Mouse (Mus musculus): ENCODE data around the gene Ndufa4l2. TPM values are rescaled to one million over a fixed set of nuclear protein-coding genes. Genes with fewer than 3 reads are reported as not detected.

The Ndufa4l2 gene
- polyA plus RNA-seq, 1 experiment, result 5.4 TPM

GRCm38 (mm10) chr10:127491128-127491512 is 23.6 kb upstream of the Ndufa4l2 start:
- no peak for TF ChIP-seq EP300 (IDR thresholded peaks at IDR 0.05; ENCODE audit: insufficient read depth, low read depth, low read length)
- TF ChIP-seq CTCF (IDR thresholded peaks at IDR 0.05; ENCODE audit: low read depth, low read length), result no peak
- TF ChIP-seq POLR2A (IDR thresholded peaks at IDR 0.05; ENCODE audit: insufficient read depth, low read length), result no peak
- Histone ChIP-seq H3K9ac (ENCODE audit: low read depth, poor library complexity, severe bottlenecking) (no peak overlapping the region), H3K4me3 (ENCODE audit: low read depth, low read length) (no peak overlapping the region), H3K9me3 (replicated peaks; ENCODE audit: control insufficient read depth, insufficient read depth, low read length, poor library complexity, severe bottlenecking) (no peaks in the 10 kb centered on the region), H3K4me1 (ENCODE audit: control insufficient read depth, insufficient read depth, low read length) (no peaks in the 10 kb centered on the region), H3K27me3 (ENCODE audit: control insufficient read depth, insufficient read depth, low read length, poor library complexity, severe bottlenecking) (no peaks in the 10 kb centered on the region), H3K36me3 (ENCODE audit: control insufficient read depth, insufficient read depth, low read length, poor library complexity, severe bottlenecking) (peaks cover 9% of the 10 kb centered on the region; the same call in 1 of the 2 replicates), H3K27ac (ENCODE audit: insufficient read depth, low read length) (no peak overlapping the region)

GRCm38 (mm10) chr10:127492118-127492517 is 22.6 kb upstream of the Ndufa4l2 start:
- H3K36me3 ChIP-seq (ENCODE audit: control insufficient read depth, insufficient read depth, low read length, poor library complexity, severe bottlenecking), result peaks cover 9% of the 10 kb centered on the region; the same call in 1 of the 2 replicates

GRCm38 (mm10) chr10:127496156-127496555 is 18.6 kb upstream of the Ndufa4l2 start:
- Histone ChIP-seq H3K9me3 (replicated peaks; ENCODE audit: control insufficient read depth, insufficient read depth, low read length, poor library complexity, severe bottlenecking) (no peaks in the 10 kb centered on the region), H3K27ac (ENCODE audit: insufficient read depth, low read length) (no peak overlapping the region), H3K27me3 (ENCODE audit: control insufficient read depth, insufficient read depth, low read length, poor library complexity, severe bottlenecking) (no peaks in the 10 kb centered on the region), H3K36me3 (ENCODE audit: control insufficient read depth, insufficient read depth, low read length, poor library complexity, severe bottlenecking) (no peaks in the 10 kb centered on the region), H3K4me1 (ENCODE audit: control insufficient read depth, insufficient read depth, low read length) (no peaks in the 10 kb centered on the region), H3K4me3 (ENCODE audit: low read depth, low read length) (no peak overlapping the region), H3K9ac (ENCODE audit: low read depth, poor library complexity, severe bottlenecking) (no peak overlapping the region)
- TF ChIP-seq CTCF (IDR thresholded peaks at IDR 0.05; ENCODE audit: low read depth, low read length) (no peak), POLR2A (IDR thresholded peaks at IDR 0.05; ENCODE audit: insufficient read depth, low read length) (no peak), EP300 (IDR thresholded peaks at IDR 0.05; ENCODE audit: insufficient read depth, low read depth, low read length) (no peak)

More at GRCm38 (mm10) chr10:127492118-127492517, 22.6 kb upstream of the Ndufa4l2 start:
- H3K4me3 ChIP-seq (ENCODE audit: low read depth, low read length), result no peak overlapping the region
- no peak for TF ChIP-seq POLR2A (IDR thresholded peaks at IDR 0.05; ENCODE audit: insufficient read depth, low read length)
- TF ChIP-seq CTCF (IDR thresholded peaks at IDR 0.05; ENCODE audit: low read depth, low read length), result no peak
- TF ChIP-seq EP300 (IDR thresholded peaks at IDR 0.05; ENCODE audit: insufficient read depth, low read depth, low read length), result no peak
- no peak overlapping the region for H3K9ac ChIP-seq (ENCODE audit: low read depth, poor library complexity, severe bottlenecking)
- no peaks in the 10 kb centered on the region for H3K9me3 ChIP-seq (replicated peaks; ENCODE audit: control insufficient read depth, insufficient read depth, low read length, poor library complexity, severe bottlenecking)
- no peak overlapping the region for H3K27ac ChIP-seq (ENCODE audit: insufficient read depth, low read length)
- no peaks in the 10 kb centered on the region for H3K4me1 ChIP-seq (ENCODE audit: control insufficient read depth, insufficient read depth, low read length)
- H3K27me3 ChIP-seq (ENCODE audit: control insufficient read depth, insufficient read depth, low read length, poor library complexity, severe bottlenecking), result no peaks in the 10 kb centered on the region

- no peak overlapping the region for H3K27ac ChIP-seq (ENCODE audit: insufficient read depth, low read length)
- no peaks in the 10 kb centered on the region for H3K9me3 ChIP-seq (replicated peaks; ENCODE audit: control insufficient read depth, insufficient read depth, low read length, poor library complexity, severe bottlenecking)
- H3K4me3 ChIP-seq (ENCODE audit: low read depth, low read length), result no peak overlapping the region
- H3K9ac ChIP-seq (ENCODE audit: low read depth, poor library complexity, severe bottlenecking), result no peak overlapping the region
- no peaks in the 10 kb centered on the region for H3K4me1 ChIP-seq (ENCODE audit: control insufficient read depth, insufficient read depth, low read length)
- H3K36me3 ChIP-seq (ENCODE audit: control insufficient read depth, insufficient read depth, low read length, poor library complexity, severe bottlenecking), result no peaks in the 10 kb centered on the region
- TF ChIP-seq POLR2A (IDR thresholded peaks at IDR 0.05; ENCODE audit: insufficient read depth, low read length) (no peak), EP300 (IDR thresholded peaks at IDR 0.05; ENCODE audit: insufficient read depth, low read depth, low read length) (no peak), CTCF (IDR thresholded peaks at IDR 0.05; ENCODE audit: low read depth, low read length) (no peak)
- no peaks in the 10 kb centered on the region for H3K27me3 ChIP-seq (ENCODE audit: control insufficient read depth, insufficient read depth, low read length, poor library complexity, severe bottlenecking)
These were observed 15.3 kb upstream of the Ndufa4l2 start for GRCm38 (mm10) chr10:127499516-127499915.

GRCm38 (mm10) chr10:127500042-127500441 is 14.7 kb upstream of the Ndufa4l2 start:
- H3K27me3 ChIP-seq (ENCODE audit: control insufficient read depth, insufficient read depth, low read length, poor library complexity, severe bottlenecking), result no peaks in the 10 kb centered on the region
- no peak for TF ChIP-seq POLR2A (IDR thresholded peaks at IDR 0.05; ENCODE audit: insufficient read depth, low read length)
- no peak for TF ChIP-seq EP300 (IDR thresholded peaks at IDR 0.05; ENCODE audit: insufficient read depth, low read depth, low read length)
- TF ChIP-seq CTCF (IDR thresholded peaks at IDR 0.05; ENCODE audit: low read depth, low read length), result no peak
- H3K27ac ChIP-seq (ENCODE audit: insufficient read depth, low read length), result no peak overlapping the region
- no peak overlapping the region for H3K4me3 ChIP-seq (ENCODE audit: low read depth, low read length)
- H3K4me1 ChIP-seq (ENCODE audit: control insufficient read depth, insufficient read depth, low read length), result no peaks in the 10 kb centered on the region
- no peaks in the 10 kb centered on the region for H3K36me3 ChIP-seq (ENCODE audit: control insufficient read depth, insufficient read depth, low read length, poor library complexity, severe bottlenecking)
- no peak overlapping the region for H3K9ac ChIP-seq (ENCODE audit: low read depth, poor library complexity, severe bottlenecking)
- H3K9me3 ChIP-seq (replicated peaks; ENCODE audit: control insufficient read depth, insufficient read depth, low read length, poor library complexity, severe bottlenecking), result no peaks in the 10 kb centered on the region

- no peaks in the 10 kb centered on the region for H3K4me1 ChIP-seq (ENCODE audit: control insufficient read depth, insufficient read depth, low read length)
- no peak for TF ChIP-seq CTCF (IDR thresholded peaks at IDR 0.05; ENCODE audit: low read depth, low read length)
- TF ChIP-seq POLR2A (IDR thresholded peaks at IDR 0.05; ENCODE audit: insufficient read depth, low read length), result no peak
- no peak for TF ChIP-seq EP300 (IDR thresholded peaks at IDR 0.05; ENCODE audit: insufficient read depth, low read depth, low read length)
- no peak within 1 kb of the TSS for H3K9ac ChIP-seq (ENCODE audit: low read depth, poor library complexity, severe bottlenecking)
- no peaks in the 10 kb centered on the region for H3K27me3 ChIP-seq (ENCODE audit: control insufficient read depth, insufficient read depth, low read length, poor library complexity, severe bottlenecking)
- H3K27ac ChIP-seq (ENCODE audit: insufficient read depth, low read length), result no peak within 1 kb of the TSS
- no peak within 1 kb of the TSS for H3K4me3 ChIP-seq (ENCODE audit: low read depth, low read length)
- no peaks in the 10 kb centered on the region for H3K36me3 ChIP-seq (ENCODE audit: control insufficient read depth, insufficient read depth, low read length, poor library complexity, severe bottlenecking)
- H3K9me3 ChIP-seq (replicated peaks; ENCODE audit: control insufficient read depth, insufficient read depth, low read length, poor library complexity, severe bottlenecking), result no peaks in the 10 kb centered on the region
These were observed 13.6 kb upstream of the Ndufa4l2 start, which contains the start of gene Stac3 for GRCm38 (mm10) chr10:127500894-127501893. Gene Stac3 (plus strand): TSS chr10:127501686.
